Mouse (Mus musculus) MEL (cell line): Measurements from ENCODE around the gene Tex36. TPM values are rescaled to one million over a fixed set of nuclear protein-coding genes. Genes with fewer than 3 reads are reported as not detected.

Experiments used
- DNase-seq: peaks from one replicate; pipeline ENCODE4 v3.0.0; 2011; ENCODE audit warnings: low read depth, low spot score
- H3K27ac ChIP-seq: 2 replicates; pipeline ENCODE4 v1.5.1; 2012; ENCODE audit warnings: low read depth, mild to moderate bottlenecking, control low read depth, low read length, moderate library complexity; ENCODE audit not compliant: control insufficient read depth
- H3K27me3 ChIP-seq, 2 experiments: fragments of 150-350 bp in 1 of 2; sonication (generic) in 1 of 2; 2 replicates each; pipeline ENCODE4 v1.6.1; 2012; ENCODE audit warnings: low read length in 2 of 2, mild to moderate bottlenecking in 2 of 2, improper control_type of control experiment in 1 of 2, moderate library complexity in 1 of 2; ENCODE audit not compliant: insufficient read depth in 2 of 2, control insufficient read depth in 1 of 2
- H3K36me3 ChIP-seq, 2 experiments: 2 replicates each; pipeline ENCODE4 v1.6.1; 2012 to 2014; ENCODE audit warnings: low read length in 2 of 2, improper control_type of control experiment in 1 of 2, inconsistent platforms in 1 of 2, mild to moderate bottlenecking in 1 of 2; ENCODE audit not compliant: insufficient read depth in 2 of 2, control insufficient read depth in 1 of 2
- H3K4me1 ChIP-seq, 2 experiments: fragments of 150-350 bp in 1 of 2; sonication (generic) in 1 of 2; 2 replicates each; pipeline ENCODE4 v1.6.1; 2012; ENCODE audit warnings: low read length in 2 of 2, improper control_type of control experiment in 1 of 2, mild to moderate bottlenecking in 1 of 2; ENCODE audit not compliant: insufficient read depth in 2 of 2, control insufficient read depth in 1 of 2
- H3K4me3 ChIP-seq, 2 experiments: fragments of 150-350 bp in 1 of 2; sonication (generic) in 1 of 2; 2 replicates each; pipeline ENCODE4 v1.5.1; 2012; ENCODE audit warnings: low read depth in 2 of 2, low read length in 2 of 2, mild to moderate bottlenecking in 2 of 2, moderate library complexity in 2 of 2, control low read depth in 1 of 2, improper control_type of control experiment in 1 of 2; ENCODE audit not compliant: control insufficient read depth in 1 of 2, insufficient read depth in 1 of 2
- H3K79me2 ChIP-seq: 2 replicates; pipeline ENCODE4 v1.6.1; 2012; ENCODE audit warnings: mild to moderate bottlenecking, low read length, moderate library complexity; ENCODE audit not compliant: control insufficient read depth, poor library complexity, insufficient read depth
- H3K9ac ChIP-seq: 2 replicates; pipeline ENCODE4 v1.6.1; 2012; ENCODE audit warnings: low read depth, mild to moderate bottlenecking, control low read depth, low read length, moderate library complexity; ENCODE audit not compliant: control insufficient read depth, poor library complexity, severe bottlenecking
- H3K9me3 ChIP-seq: fragments of 150-350 bp; sonication (generic); replicated peaks from 2 replicates; pipeline ENCODE4 v1.6.1; 2012; ENCODE audit warnings: mild to moderate bottlenecking, low read length, improper control_type of control experiment, moderate library complexity; ENCODE audit not compliant: insufficient read depth
- CHD2 ChIP-seq: IDR thresholded peaks from 2 replicates; pipeline ENCODE4 v1.6.1; 2011; ENCODE audit warnings: low read length, improper control_type of control experiment
- E2F4 ChIP-seq: IDR thresholded peaks from 2 replicates; pipeline ENCODE4 v1.6.1; 2011; ENCODE audit warnings: low read depth, low read length, improper control_type of control experiment, borderline replicate concordance
- ELF1 ChIP-seq: IDR thresholded peaks from 2 replicates; pipeline ENCODE4 v1.6.1; 2014; ENCODE audit warnings: low read depth, mild to moderate bottlenecking, inconsistent platforms, low read length, improper control_type of control experiment, moderate library complexity
- EP300 ChIP-seq, 2 experiments: IDR thresholded peaks; 2 replicates each; pipeline ENCODE4 v1.6.1; 2011; ENCODE audit warnings: improper control_type of control experiment in 2 of 2, low read length in 2 of 2, low read depth in 1 of 2, mild to moderate bottlenecking in 1 of 2
- ETS1 ChIP-seq: IDR thresholded peaks from 2 replicates; pipeline ENCODE4 v1.6.1; 2012; ENCODE audit warnings: low read depth, mild to moderate bottlenecking, inconsistent platforms, low read length, improper control_type of control experiment, moderate library complexity
- GABPA ChIP-seq: IDR thresholded peaks from 2 replicates; pipeline ENCODE4 v1.6.1; 2012; ENCODE audit warnings: low read depth, mild to moderate bottlenecking, inconsistent platforms, low read length, improper control_type of control experiment, moderate library complexity
- GATA1 ChIP-seq: IDR thresholded peaks from 2 replicates; pipeline ENCODE4 v1.6.1; 2011; ENCODE audit warnings: low read depth, low read length, improper control_type of control experiment
- JUND ChIP-seq: IDR thresholded peaks from 2 replicates; pipeline ENCODE4 v1.6.1; 2011; ENCODE audit warnings: low read depth, mild to moderate bottlenecking, improper control_type of control experiment, low read length
- MAFK ChIP-seq: IDR thresholded peaks from 2 replicates; pipeline ENCODE4 v1.6.1; 2011; ENCODE audit warnings: low read depth, mild to moderate bottlenecking, low read length, improper control_type of control experiment, borderline replicate concordance
- MAX ChIP-seq: IDR thresholded peaks from 2 replicates; pipeline ENCODE4 v1.6.1; 2011; ENCODE audit warnings: low read length, improper control_type of control experiment
- MYB ChIP-seq: IDR thresholded peaks from 2 replicates; pipeline ENCODE4 v1.6.1; 2011; ENCODE audit warnings: mild to moderate bottlenecking, low read depth, low read length, improper control_type of control experiment
- MYC ChIP-seq: IDR thresholded peaks from 2 replicates; pipeline ENCODE4 v1.6.1; 2011; ENCODE audit warnings: low read depth, mild to moderate bottlenecking, low read length, improper control_type of control experiment, moderate library complexity
- NRF1 ChIP-seq: IDR thresholded peaks from 2 replicates; pipeline ENCODE4 v1.6.1; 2014; ENCODE audit warnings: low read depth, mild to moderate bottlenecking, inconsistent platforms, low read length, improper control_type of control experiment, moderate library complexity; ENCODE audit not compliant: poor library complexity, insufficient read depth, severe bottlenecking
- RCOR1 ChIP-seq: IDR thresholded peaks from 2 replicates; pipeline ENCODE4 v1.6.1; 2012; ENCODE audit warnings: low read depth, mild to moderate bottlenecking, inconsistent platforms, low read length, improper control_type of control experiment
- TAL1 ChIP-seq: IDR thresholded peaks from 2 replicates; pipeline ENCODE4 v1.6.1; 2012; ENCODE audit warnings: mild to moderate bottlenecking, inconsistent platforms, low read length, moderate library complexity, mixed read lengths
- TBP ChIP-seq: IDR thresholded peaks from 2 replicates; pipeline ENCODE4 v1.8.0; 2011; ENCODE audit warnings: low read depth, low read length, improper control_type of control experiment
- TCF12 ChIP-seq: IDR thresholded peaks from 2 replicates; pipeline ENCODE4 v1.6.1; 2014; ENCODE audit warnings: low read depth, mild to moderate bottlenecking, inconsistent platforms, low read length, improper control_type of control experiment, moderate library complexity
- UBTF ChIP-seq: IDR thresholded peaks from 2 replicates; pipeline ENCODE4 v1.6.1; 2012; ENCODE audit warnings: low read depth, mild to moderate bottlenecking, inconsistent platforms, low read length, improper control_type of control experiment, moderate library complexity, borderline replicate concordance; ENCODE audit not compliant: insufficient read depth
- polyA plus RNA-seq, 2 experiments: library from polyadenylated mRNA; stranded (reverse) in 1 of 2; unstranded in 1 of 2; fragments of >175 nt in 1 of 2; fragments of >200 nt in 1 of 2; gene quantifications; 2 replicates each; pipeline versions ENCODE4 v1.2.1 to v1.2.4; 2012; ENCODE audit warnings: low replicate concordance in 2 of 2, low read depth in 1 of 2; ENCODE audit not compliant: insufficient read length in 2 of 2, insufficient read depth in 1 of 2, missing spikeins in 1 of 2
- total RNA-seq: library from RNA; depleted of rRNA; stranded (reverse); fragments of 300-350 nt; gene quantifications from 2 replicates; pipeline ENCODE4 v1.2.3, GENCODE M21; 2012

The Tex36 gene
- total and polyA plus RNA-seq, 3 experiments: not detected

DNA sequence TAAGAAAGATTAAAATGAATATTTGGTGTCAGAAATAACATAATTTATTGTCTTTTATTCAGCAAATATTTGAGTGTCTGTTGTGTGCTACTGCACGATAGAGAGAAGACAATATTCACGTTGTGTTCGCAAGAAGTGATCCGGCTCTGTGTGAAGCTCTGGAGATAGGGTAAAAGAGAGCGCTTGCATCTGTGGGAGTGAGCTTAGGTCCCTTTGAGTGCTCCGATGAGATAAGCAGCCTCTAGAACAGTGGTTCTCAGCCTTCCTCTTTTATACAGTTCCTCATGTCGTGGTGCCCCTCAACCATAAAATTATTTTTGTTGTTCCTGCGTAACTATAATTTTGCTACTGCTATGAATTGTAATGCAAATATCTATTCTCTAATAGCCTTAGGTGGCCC lies 37.4 kb downstream of the Tex36 start (continued):
- no peak for TF ChIP-seq ELF1

DNA sequence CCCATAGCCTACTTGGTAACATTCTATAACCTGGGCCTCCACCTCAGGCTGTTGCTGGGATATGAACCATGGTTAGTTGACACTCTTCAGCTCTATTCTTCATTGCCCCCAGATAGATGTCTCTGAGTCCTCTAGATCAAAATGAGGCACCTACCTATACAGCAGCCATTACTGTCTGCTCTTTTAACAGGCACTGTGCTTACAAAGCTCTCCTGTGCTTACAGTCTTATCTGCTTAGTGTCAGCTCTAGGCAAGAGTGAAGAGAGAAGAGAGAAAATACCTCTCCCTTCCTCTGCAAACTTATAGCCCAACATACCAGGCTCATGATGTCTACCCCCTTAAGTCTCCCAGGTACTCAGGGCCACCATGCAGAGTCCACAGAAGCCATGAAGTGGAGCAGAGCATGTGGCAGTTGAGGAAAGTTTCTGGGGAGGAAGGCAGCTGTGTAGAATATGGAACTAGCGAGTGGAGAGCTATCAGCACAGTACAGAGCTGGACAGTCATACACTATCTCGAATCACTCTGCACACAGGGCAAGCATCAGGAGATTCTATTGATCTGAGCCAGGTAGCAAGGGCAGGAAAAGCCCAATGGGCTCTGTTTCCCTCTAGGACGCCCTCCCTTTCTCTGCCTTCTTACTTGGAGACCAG lies 38.7 kb downstream of the Tex36 start:
- H3K9me3 ChIP-seq: no peaks in the 10 kb centered on the region
- no peak overlapping the region for H3K9ac ChIP-seq
- no peaks in the 10 kb centered on the region for H3K79me2 ChIP-seq
- H3K36me3 ChIP-seq: peaks cover 0 to 16% of the 10 kb centered on the region in 2 experiments; a peak in 2 of 4 replicates
- peak overlapping the region; percentile 40 for H3K27ac ChIP-seq
- H3K4me3 ChIP-seq: no peak overlapping the region
- peaks cover 6 to 11% of the 10 kb centered on the region in 2 experiments for H3K4me1 ChIP-seq
- H3K27me3 ChIP-seq: no peaks in the 10 kb centered on the region
- DNase-seq: peak; percentile 72
- TF ChIP-seq ETS1: peak; percentile 17; the same call in 1 of the 2 replicates
- no peak for TF ChIP-seq RCOR1
- TF ChIP-seq GATA1: peak; percentile 77
- TF ChIP-seq TBP: 0 out of 2 replicates have a peak, but pooled peaks have one; percentile 30
- no peak for TF ChIP-seq MAFK
- no peak for TF ChIP-seq GABPA
- no peak for TF ChIP-seq E2F4
- peak; percentile 73 for TF ChIP-seq TAL1
- TF ChIP-seq MYC: 0 out of 2 replicates have a peak, but pooled peaks have one; percentile 51
- no peak for TF ChIP-seq MAX
- peak; percentile 78 for TF ChIP-seq TCF12
- TF ChIP-seq NRF1: no peak
- TF ChIP-seq ELF1: no peak
- no peak for TF ChIP-seq JUND
- no peak for TF ChIP-seq UBTF
- TF ChIP-seq MYB: no peak
- TF ChIP-seq EP300 (IDR thresholded peaks at IDR 0.05; ENCODE audit: low read depth in 1 of 2, low read length in 2 of 2): peak; percentile 80 to 82
- TF ChIP-seq CHD2: no peak
